Mouse (Mus musculus) liver, adult (tissue): Measurements from ENCODE around the gene Cpa3.

ENCODE experiments used
- GATA4 ChIP-seq: IDR thresholded peaks from 2 replicates; pipeline ENCODE4 v1.6.1; 2014; ENCODE audit warnings: mild to moderate bottlenecking, low read length; ENCODE audit not compliant: insufficient replicate concordance

The Cpa3 gene

GRCm38 (mm10) chr3:20188976-20189675 lies 52.9 kb downstream of the Cpa3 start:
- TF ChIP-seq GATA4, result no peak

- no peak for TF ChIP-seq GATA4
Measured at GRCm38 (mm10) chr3:20172394-20172793, 69.6 kb downstream of the Cpa3 start.

GRCm38 (mm10) chr3:20167487-20167886 lies 74.5 kb downstream of the Cpa3 start:
- no peak for TF ChIP-seq GATA4
